Mouse (Mus musculus) embryo, embryonic 11.5 days (tissue): ENCODE data around the gene Artn.

Experiments used
- DNase-seq: peaks from one replicate; pipeline ENCODE4 v3.0.0-alpha.2; 2012; ENCODE audit warnings: low read depth, low spot score

Artn gene

DNA sequence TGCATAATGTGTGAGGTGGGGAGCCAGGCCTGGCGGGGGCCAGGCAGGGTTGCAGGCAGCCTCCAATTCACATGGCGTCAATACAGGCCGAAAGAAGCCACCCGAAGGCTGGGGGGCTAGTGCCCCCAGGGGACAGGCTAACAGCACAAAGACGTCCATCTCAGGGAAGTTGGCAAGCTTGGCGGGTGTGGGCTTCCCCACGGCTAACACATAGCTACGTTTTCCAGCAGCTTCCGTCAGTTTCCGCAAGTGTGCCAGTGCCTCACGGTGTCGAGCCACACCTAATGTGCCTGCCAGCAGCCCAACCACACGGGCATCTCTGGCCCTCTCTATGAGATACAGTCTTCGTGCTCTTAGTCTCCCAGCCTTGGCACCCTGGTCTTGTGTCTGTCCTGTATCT is 39.5 kb downstream of the Artn start:
- DNase-seq, result no peak

DNA sequence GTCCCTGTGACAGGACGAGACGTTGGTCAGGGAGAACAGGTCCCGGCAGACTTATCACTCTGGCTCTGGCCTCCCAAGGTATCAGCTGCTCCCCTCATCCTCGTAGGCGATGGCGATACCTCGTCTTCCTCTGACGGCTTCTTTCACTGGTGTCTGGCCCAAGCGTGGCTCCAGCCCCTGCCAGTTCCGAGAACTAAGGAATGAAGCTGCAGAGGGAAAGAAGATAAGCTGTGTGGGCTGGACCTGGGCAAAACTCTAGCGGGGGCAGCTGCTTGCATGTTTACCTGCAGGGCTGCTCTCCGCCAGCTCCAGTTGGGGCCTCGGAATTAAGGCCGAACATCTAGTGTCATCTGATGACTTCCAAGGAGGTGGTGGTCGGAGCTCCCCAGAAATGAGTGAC is 40.1 kb downstream of the Artn start:
- no peak for DNase-seq

DNA sequence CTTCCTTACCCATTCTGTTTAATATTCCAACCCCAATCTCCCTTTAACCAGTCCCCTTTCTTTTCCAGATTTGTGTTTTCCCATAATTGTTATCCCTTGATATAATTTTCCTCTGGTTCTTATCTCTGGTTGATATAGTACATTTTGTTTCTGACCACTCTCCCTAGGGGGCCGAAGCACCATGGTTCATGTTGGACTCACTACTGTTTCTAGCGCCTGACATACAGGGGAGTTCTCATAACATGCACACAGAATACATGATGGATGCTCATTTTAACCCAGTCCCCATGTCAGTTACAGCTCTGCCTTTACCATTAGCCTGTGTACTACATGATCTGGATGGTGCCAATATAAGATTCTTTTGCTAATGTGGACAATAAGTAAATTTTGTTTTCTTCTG is 41.6 kb downstream of the Artn start:
- DNase-seq, result no peak

DNA sequence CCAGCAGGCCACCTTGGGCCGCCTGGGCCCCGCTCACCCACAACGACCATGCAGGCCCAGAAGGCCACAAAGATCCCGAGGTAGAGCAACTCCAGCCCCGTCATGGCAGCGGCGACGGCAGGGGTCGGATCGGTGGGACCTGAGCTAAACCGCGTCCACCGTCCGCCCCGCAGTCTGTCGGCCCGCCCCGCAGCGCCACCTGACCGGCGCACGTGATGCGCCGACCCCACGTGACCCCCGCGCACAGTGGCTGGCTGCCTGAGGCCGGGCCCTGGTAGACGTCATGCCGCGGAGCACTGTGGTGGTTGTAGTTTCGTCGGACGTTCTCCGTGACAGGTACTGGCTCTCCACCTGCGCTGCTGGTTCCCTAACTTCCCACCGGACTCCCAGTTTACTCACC is 42.4 kb downstream of the Artn start, which contains the start of gene Atp6v0b:
TSS of gene Atp6v0b (minus strand) at position 201 of the 400 bp plus-strand sequence.
- peak; percentile 84 for DNase-seq

DNA sequence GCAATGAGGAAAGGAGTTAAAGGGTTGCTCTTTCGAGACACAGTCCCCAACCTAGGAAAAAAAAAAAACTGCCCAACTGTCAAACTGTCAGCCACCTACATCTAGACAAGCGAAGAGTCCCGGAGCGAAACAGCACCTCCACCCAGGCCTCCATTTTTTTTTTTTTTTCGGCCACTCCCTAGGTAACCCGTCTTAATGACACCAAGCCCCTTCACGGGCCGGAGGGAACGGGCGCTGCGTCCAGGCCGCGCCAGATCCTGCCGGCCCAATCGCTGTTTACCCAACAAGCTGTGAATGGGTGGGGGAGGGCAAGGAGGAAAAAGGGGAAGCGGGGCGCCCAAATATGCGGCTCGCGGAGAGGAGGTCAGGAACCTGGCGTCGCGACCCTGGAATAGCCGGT is 42.9 kb downstream of the Artn start:
- DNase-seq, result no peak

DNA sequence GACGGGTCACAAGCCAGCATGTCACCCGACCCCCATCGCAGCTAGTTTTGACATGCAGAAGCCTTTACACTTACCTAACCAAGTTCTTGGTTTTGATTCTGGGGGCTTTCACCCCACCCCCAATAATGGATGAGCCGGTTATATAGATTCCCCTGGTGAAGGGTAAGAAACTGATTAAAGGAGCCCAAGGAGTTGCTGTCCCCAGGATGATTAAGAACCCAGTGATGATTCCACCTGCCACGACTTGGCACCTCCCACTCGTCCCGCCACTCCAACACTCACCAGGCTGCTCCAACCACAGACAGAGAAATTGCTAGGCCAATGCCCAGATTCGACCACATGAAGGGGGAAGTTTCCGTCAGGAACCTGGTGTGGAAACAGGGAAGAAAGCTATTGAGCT is 43.6 kb downstream of the Artn start:
- DNase-seq, result no peak

DNA sequence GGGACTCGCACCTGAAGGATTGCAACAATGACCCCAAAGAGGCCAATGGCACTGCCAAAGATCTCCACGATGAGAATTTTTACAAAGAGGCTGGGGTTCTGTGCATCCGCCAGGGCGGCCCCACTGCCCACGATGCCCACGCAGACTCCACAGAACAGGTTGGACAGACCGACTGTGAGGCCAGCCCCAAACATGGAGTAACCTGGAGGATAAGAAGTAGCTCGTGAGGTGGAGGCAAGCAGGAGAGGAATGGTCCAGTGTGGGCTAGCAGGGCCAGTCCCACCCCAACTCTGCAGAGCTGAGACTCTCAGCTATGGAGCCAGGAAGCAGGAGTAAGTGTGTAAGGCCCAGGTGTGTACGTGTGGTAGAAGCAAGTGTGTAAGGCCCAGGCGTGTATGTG is 44.5 kb downstream of the Artn start:
- no peak for DNase-seq

DNA sequence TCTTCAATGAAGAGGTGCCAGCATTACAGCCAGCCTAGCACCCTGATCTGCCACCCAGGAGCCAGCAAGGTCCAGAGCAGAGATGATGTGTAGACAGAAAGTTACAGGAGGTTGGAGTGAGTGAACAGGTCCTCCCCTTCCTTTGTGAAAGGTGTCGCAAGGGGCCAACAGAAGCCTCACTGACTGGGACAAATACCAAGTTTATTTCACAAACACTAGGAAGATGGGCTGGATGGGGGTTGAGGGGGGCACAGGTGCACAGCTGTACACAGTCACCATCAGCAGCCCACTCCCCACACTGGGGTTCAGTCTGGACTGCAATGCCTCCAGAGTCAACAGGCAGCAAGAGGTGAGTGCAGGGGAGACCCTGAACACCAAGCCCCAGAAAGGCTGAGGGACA is 45.4 kb downstream of the Artn start:
- DNase-seq, result no peak

DNA sequence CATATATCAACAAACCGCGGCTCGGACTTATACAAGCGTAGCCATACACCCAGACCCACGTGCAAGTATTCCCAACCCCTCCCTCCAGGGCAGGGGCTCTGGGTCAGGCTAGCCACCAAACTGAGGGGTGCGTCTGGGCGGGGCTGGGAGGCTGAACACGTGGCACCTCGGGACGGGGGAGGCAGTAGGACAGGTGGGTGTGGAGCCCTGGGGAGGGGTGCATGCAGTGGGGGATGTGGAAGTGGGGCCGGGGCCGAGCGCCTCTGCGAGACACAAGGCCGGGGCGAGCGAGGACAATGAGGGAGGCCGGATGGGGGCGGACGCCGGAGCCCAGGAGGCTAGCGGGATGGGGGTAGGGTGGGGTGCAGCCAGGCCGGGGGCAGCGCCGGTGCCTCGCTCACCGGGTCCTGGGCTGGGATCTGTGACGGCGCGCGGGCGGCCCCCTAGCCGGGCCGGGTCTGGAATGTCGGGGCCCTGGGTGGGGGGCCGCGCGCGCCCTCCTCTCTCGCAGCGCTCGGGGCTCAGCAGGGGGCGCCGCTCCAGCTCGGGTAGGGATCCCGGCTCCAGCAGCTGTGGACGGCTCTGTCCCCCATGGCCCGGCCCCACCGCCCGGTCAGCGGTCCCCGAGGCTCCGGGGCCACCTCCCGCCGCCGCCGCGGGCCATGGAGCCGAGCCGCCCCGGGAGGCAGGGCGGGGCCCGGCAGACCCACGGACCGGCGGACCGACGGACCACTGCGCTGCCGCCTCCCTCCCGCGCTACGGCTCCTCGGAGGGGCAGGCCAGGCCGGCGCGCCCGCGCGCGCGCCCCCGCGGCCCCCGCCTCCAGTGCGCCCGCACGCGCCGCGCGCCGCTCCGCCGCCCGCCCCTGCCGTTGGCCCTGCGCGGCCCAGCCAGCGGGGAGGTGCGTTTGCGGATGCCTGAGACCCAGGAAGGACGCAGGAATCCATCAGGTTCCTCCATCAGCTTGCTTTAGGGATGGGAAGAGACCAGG is 46.6 kb downstream of the Artn start, which contains the start of gene B4galt2:
TSS of gene B4galt2 (minus strand) at position 787 of the 991 bp plus-strand sequence.
- peak; percentile 46 for DNase-seq

DNA sequence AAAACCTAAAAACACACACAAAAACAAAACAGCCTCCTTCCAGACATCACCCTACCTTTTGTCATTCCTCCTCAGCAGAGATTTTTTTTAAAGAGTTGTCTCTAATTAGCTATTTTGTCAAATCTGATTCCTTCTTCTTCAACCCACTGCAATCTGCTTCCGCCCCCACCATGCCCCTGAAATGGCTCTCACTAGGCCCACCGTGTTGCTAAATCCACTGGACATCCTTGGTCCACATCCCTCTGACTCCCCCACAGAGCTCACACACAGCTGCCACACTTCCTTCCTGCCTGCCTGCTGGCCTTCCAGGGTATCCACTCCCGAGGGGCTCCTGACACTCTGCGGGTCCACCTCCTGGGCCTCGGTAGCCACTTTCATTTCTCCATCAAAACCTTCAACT is 50.9 kb downstream of the Artn start:
- DNase-seq, result no peak

DNA sequence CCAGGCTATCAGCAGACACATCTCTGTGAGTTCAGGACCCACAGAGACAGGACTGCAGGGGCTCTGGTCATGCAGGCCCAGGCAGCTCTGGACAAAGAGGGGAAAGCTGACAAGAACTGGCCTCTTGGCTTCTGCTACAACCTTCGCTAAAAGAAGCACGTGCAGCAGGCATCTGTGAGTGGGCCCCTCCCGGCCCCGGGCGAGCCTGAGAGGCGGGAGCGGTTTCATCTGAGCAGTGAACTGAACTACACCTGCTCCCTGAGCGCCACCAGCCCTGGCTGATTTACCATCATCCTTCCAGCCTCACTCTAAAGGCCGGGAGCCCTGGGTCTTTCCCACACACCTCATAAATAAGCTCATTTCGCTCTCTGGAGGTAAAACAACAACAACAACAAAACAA is 51.3 kb downstream of the Artn start:
- no peak for DNase-seq
